Mouse (Mus musculus): ENCODE measurements around the gene Wwc1. TPM values are rescaled to one million over a fixed set of nuclear protein-coding genes. Genes with fewer than 3 reads are reported as not detected.

Wwc1 gene
- polyA plus RNA-seq, 1 experiment from 2014 or later = 5.0 TPM

DNA sequence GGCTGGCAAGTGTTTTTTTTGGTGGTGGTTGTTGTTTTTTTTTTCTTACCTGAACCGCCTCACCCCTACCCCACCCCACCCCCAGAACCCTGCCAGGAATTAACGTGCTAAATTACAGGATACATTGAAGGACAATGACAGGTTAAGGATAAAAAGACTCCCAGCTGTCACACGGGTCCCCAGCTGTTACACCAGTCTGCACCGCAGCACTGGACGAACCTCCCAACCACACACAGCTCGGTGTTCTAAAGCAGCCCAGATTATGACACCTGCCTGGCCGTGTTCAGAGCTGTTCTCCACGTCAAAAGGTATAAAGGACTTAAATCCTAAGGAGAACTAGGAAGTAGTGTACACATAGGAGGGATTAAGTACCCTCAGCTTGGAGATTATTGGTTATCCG, 88.0 kb downstream of the Wwc1 start:
- H3K36me3 ChIP-seq (ENCODE audit: control insufficient read depth, insufficient read depth, low read length) = no peaks in the 10 kb centered on the region
- H3K4me1 ChIP-seq (ENCODE audit: control insufficient read depth, insufficient read depth, low read length) = peaks cover 9% of the 10 kb centered on the region
- no peak for ATAC-seq (ENCODE audit: insufficient read depth, low FRiP score)
- no peaks in the 10 kb centered on the region for H3K27me3 ChIP-seq (ENCODE audit: control insufficient read depth, insufficient read depth, low read length)
- H3K27ac ChIP-seq (ENCODE audit: low read length) = no peak overlapping the region
- no peak overlapping the region for H3K4me2 ChIP-seq (ENCODE audit: low read depth, low read length)
- H3K4me3 ChIP-seq (replicated peaks; ENCODE audit: low read length) = no peak overlapping the region
- H3K9me3 ChIP-seq (replicated peaks; ENCODE audit: control insufficient read depth, low read length) = no peaks in the 10 kb centered on the region
- 55% methylated on average over 9 of the region's 9 CpGs for WGBS
- no peak overlapping the region for H3K9ac ChIP-seq (ENCODE audit: low read length)

DNA sequence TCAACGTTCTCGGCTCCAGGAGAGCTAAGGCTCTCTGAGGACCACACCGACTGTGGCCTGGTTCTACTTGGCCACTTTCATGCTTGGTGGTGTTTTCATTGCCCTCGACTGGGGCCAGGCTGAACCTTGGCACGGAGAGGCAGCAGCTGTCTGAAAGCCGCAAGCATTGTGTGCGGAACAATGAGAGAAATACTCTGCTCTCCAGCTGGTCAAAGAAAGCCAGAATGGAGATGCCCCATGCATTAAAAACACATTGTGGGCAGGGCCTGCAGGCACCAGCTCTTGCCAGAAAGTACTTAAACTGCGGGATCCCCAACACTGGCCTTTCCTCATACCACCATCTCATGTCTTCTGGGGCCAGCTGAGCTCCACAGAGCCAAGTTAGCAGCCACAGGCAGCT, 91.5 kb downstream of the Wwc1 start:
- no peak overlapping the region for H3K9ac ChIP-seq (ENCODE audit: low read length)
- H3K27me3 ChIP-seq (ENCODE audit: control insufficient read depth, insufficient read depth, low read length) = no peaks in the 10 kb centered on the region
- no peak overlapping the region for H3K27ac ChIP-seq (ENCODE audit: low read length)
- ATAC-seq (ENCODE audit: insufficient read depth, low FRiP score) = no peak
- no peaks in the 10 kb centered on the region for H3K36me3 ChIP-seq (ENCODE audit: control insufficient read depth, insufficient read depth, low read length)
- H3K9me3 ChIP-seq (replicated peaks; ENCODE audit: control insufficient read depth, low read length) = no peaks in the 10 kb centered on the region
- no peak overlapping the region for H3K4me3 ChIP-seq (replicated peaks; ENCODE audit: low read length)
- no peak overlapping the region for H3K4me2 ChIP-seq (ENCODE audit: low read depth, low read length)
- WGBS = 86% methylated on average over 8 of the region's 8 CpGs
- peaks cover 9% of the 10 kb centered on the region for H3K4me1 ChIP-seq (ENCODE audit: control insufficient read depth, insufficient read depth, low read length)

DNA sequence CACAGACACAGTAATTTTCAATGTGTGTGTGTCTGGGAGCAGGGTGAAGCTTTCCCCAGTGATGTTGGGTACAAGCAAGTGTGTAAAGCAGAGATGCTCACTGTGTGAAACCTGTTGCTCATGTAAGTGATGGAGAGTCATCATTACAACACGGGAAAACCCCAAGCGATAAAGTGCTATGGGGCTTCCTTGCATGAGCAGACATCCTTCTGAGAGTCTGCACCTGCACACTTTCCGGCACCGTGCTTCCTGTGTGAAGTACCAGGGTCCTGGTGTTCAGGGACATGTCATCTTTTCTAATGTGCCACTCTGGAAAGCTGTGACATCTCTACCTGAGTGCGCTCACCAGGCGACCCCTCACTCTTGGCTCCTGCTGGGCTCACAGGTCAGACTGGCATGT, 97.5 kb downstream of the Wwc1 start:
- Histone ChIP-seq H3K27me3 (ENCODE audit: control insufficient read depth, insufficient read depth, low read length) (no peaks in the 10 kb centered on the region), H3K4me1 (ENCODE audit: control insufficient read depth, insufficient read depth, low read length) (no peaks in the 10 kb centered on the region), H3K9ac (ENCODE audit: low read length) (no peak overlapping the region), H3K4me3 (replicated peaks; ENCODE audit: low read length) (no peak overlapping the region), H3K4me2 (ENCODE audit: low read depth, low read length) (no peak overlapping the region), H3K27ac (ENCODE audit: low read length) (no peak overlapping the region), H3K9me3 (replicated peaks; ENCODE audit: control insufficient read depth, low read length) (no peaks in the 10 kb centered on the region), H3K36me3 (ENCODE audit: control insufficient read depth, insufficient read depth, low read length) (no peaks in the 10 kb centered on the region)
- 92% methylated on average over 6 of the region's 6 CpGs for WGBS
- no peak for ATAC-seq (ENCODE audit: insufficient read depth, low FRiP score)

DNA sequence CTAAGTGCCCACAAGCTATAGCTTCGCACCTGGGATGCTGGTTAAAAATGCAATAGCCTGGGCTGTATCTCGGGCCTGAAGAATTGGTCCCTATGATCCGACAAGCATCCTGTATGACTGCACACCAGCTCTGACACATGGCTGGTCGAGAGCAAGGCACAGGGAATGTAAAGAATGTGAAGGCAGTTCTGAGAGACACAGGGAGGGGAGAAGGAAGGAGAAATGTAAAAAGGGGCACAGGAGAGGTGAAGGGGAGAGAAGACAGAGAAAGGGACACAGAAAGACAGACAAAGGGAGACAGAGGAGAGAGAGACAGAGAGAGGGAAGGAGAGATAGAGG, 101.8 kb downstream of the Wwc1 start:
- no peak overlapping the region for H3K9ac ChIP-seq (ENCODE audit: low read length)
- H3K27ac ChIP-seq (ENCODE audit: low read length) = no peak overlapping the region
- WGBS = 61% methylated on average over 4 of the region's 4 CpGs
- no peak for ATAC-seq (ENCODE audit: insufficient read depth, low FRiP score)
- no peaks in the 10 kb centered on the region for H3K36me3 ChIP-seq (ENCODE audit: control insufficient read depth, insufficient read depth, low read length)
- no peaks in the 10 kb centered on the region for H3K4me1 ChIP-seq (ENCODE audit: control insufficient read depth, insufficient read depth, low read length)
- no peak overlapping the region for H3K4me2 ChIP-seq (ENCODE audit: low read depth, low read length)
- no peaks in the 10 kb centered on the region for H3K27me3 ChIP-seq (ENCODE audit: control insufficient read depth, insufficient read depth, low read length)
- H3K4me3 ChIP-seq (replicated peaks; ENCODE audit: low read length) = no peak overlapping the region
- H3K9me3 ChIP-seq (replicated peaks; ENCODE audit: control insufficient read depth, low read length) = no peaks in the 10 kb centered on the region

DNA sequence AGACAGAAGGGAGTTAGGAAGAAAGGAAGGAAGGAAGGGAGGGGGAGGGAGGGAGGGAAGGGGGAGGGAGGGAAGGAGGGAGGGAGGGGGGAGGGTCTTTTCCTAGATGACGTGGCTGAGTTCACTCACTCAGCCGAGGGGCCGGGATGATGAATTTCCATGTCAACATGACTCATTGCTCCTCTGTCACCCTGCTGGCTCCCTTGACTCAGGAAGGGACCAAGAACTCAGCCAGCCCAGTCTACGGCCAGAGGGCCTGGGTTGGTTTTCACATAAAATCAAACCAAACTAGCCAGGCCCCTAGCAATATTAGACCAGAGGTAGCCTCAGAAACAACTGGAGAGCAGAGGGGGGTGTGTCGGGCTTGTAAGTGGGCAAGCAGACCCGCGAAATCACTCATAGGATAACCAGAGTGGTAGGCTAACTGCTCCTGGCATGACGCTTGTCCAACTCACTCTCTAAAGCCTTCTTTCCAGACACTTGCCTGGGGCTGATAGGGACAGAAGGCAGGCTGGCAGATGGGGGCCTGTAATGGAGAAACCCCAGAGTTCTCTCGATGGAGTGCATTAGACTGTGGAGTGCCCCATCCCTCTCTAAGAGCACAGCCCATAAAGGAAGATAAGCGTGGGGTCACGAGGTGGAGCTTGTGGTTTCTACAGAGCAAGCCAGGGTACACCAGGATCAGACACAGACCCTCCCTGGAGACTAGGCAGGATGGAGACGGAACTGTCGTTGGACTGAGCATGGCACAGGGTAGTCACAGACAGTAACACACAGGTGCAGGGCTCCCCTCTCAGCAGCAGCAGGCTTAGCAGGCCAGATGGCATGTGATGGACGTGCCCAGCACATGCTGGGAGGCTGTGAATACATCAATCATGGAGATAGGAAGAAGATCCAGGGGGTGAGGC, 102.4 kb downstream of the Wwc1 start:
- Histone ChIP-seq H3K27me3 (ENCODE audit: control insufficient read depth, insufficient read depth, low read length) (no peaks in the 10 kb centered on the region), H3K4me3 (replicated peaks; ENCODE audit: low read length) (no peak overlapping the region), H3K27ac (ENCODE audit: low read length) (no peak overlapping the region), H3K4me2 (ENCODE audit: low read depth, low read length) (no peak overlapping the region), H3K4me1 (ENCODE audit: control insufficient read depth, insufficient read depth, low read length) (no peaks in the 10 kb centered on the region), H3K36me3 (ENCODE audit: control insufficient read depth, insufficient read depth, low read length) (no peaks in the 10 kb centered on the region), H3K9me3 (replicated peaks; ENCODE audit: control insufficient read depth, low read length) (no peaks in the 10 kb centered on the region), H3K9ac (ENCODE audit: low read length) (no peak overlapping the region)
- no peak for ATAC-seq (ENCODE audit: insufficient read depth, low FRiP score)
- 52% methylated on average over 14 of the region's 14 CpGs for WGBS

DNA sequence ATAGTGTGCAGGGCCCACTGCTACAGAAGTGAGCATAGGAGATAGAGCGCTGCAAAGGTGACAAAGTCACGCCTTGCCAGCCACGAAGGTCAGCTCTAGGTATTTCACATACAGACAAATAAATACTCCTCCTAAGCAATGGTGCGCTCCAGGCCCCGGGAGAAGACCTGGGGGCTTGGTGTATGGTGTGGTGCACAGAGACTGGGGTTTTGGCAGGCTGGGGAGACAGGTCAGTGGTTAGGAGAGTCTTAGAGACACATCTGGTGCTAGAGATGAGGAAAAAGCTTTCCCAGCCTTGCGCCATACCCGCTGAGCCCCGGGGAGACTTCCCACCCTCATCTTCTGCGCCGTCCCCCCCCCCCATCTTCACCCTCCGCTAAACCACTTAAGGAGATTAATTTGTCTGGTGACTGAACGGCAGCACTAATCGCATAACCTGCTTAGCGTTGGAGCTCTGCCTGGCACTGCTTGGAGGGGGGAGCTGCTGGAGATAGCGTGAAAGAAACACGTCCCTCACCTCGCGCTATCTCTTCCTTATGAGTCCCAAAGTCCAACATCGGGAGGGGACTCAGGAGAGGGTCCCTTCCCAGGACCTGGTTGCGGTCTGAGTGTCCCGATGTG, 106.6 kb downstream of the Wwc1 start:
- Histone ChIP-seq H3K9me3 (replicated peaks; ENCODE audit: control insufficient read depth, low read length) (no peaks in the 10 kb centered on the region), H3K4me1 (ENCODE audit: control insufficient read depth, insufficient read depth, low read length) (no peaks in the 10 kb centered on the region), H3K27me3 (ENCODE audit: control insufficient read depth, insufficient read depth, low read length) (no peaks in the 10 kb centered on the region), H3K27ac (ENCODE audit: low read length) (no peak overlapping the region), H3K4me3 (replicated peaks; ENCODE audit: low read length) (no peak overlapping the region), H3K4me2 (ENCODE audit: low read depth, low read length) (no peak overlapping the region), H3K36me3 (ENCODE audit: control insufficient read depth, insufficient read depth, low read length) (no peaks in the 10 kb centered on the region), H3K9ac (ENCODE audit: low read length) (no peak overlapping the region)
- 36% methylated on average over 21 of the region's 21 CpGs for WGBS
- no peak for ATAC-seq (ENCODE audit: insufficient read depth, low FRiP score)

DNA sequence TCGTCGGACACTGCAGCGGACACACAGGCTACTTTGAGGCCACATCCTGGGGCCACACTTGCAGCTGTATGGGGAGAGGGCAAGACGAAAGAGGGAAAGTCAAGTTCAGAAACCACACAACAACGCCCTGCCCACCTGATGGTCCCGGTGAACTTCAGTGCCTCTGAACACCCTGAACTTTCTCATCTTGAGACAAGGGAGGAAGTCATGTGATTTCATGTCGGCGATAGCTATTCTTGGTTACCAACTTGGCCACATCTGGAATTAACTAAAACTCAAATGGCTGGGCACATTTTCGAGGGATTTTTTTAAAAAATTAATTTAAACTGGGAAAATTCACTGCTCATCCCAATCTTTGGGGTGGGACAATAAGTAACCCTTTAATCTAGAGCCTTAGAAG, 109.4 kb downstream of the Wwc1 start:
- ATAC-seq (ENCODE audit: insufficient read depth, low FRiP score) = no peak

DNA sequence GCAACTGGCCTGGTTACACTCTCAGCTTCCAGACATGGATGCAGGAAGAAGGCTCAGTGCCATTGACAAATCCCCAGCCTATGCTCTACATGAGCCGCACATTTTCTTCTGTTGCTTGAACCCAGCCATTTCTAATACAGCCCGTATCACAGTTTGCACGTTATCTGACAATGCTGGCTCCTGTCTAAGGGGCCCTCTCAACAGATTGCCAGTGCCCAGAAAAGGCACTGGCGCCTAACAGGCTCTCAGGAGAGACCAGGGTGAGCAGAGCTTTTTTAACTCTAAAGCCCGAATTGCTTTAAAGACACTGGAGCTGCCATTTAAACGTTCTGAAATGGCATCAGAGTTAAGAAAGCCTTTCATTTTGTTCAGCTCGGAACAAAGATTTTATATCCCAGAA, 114.2 kb downstream of the Wwc1 start:
- H3K9ac ChIP-seq (ENCODE audit: low read length) = no peak overlapping the region

More for the DNA sequence above, 109.4 kb downstream of the Wwc1 start:
- H3K4me3 ChIP-seq (replicated peaks; ENCODE audit: low read length) = no peak overlapping the region
- H3K9ac ChIP-seq (ENCODE audit: low read length) = no peak overlapping the region
- H3K9me3 ChIP-seq (replicated peaks; ENCODE audit: control insufficient read depth, low read length) = no peaks in the 10 kb centered on the region
- H3K27ac ChIP-seq (ENCODE audit: low read length) = no peak overlapping the region
- H3K36me3 ChIP-seq (ENCODE audit: control insufficient read depth, insufficient read depth, low read length) = no peaks in the 10 kb centered on the region
- H3K4me1 ChIP-seq (ENCODE audit: control insufficient read depth, insufficient read depth, low read length) = no peaks in the 10 kb centered on the region
- H3K27me3 ChIP-seq (ENCODE audit: control insufficient read depth, insufficient read depth, low read length) = no peaks in the 10 kb centered on the region
- WGBS = 87% methylated on average over 9 of the region's 9 CpGs
- H3K4me2 ChIP-seq (ENCODE audit: low read depth, low read length) = no peak overlapping the region

DNA sequence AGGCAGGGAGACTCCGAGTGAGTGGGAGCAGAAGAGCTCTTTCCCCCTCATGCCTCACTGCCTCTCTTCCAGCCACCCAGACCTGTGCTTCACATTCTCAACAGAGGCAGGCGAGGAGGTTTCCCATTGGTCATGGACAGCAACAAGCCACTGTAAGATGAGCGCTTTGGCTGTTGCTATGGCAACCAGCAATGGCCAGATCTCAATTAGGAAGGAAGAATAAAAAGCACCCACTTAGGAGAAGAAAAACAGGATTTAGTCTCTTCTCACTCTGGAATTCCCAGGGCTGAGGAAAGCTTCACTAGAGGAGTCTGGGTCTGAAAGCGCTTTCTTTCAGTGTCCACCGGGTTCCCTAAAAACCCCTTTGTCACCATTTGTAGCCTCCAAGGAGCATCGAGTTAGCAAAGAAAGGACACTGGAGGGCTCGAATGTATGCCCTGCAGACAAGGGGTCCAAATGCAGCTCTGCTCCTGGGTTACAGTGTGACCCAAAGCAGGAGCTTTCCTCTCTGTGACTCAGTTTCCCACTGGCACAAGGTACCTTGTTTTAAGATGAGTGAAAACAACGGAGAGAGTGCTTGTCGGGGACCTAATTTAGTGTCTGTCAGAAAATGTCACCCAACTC, 115.2 kb downstream of the Wwc1 start:
- H3K27ac ChIP-seq (ENCODE audit: low read length) = no peak overlapping the region
- no peaks in the 10 kb centered on the region for H3K27me3 ChIP-seq (ENCODE audit: control insufficient read depth, insufficient read depth, low read length)
- ATAC-seq (ENCODE audit: insufficient read depth, low FRiP score) = 0 out of 2 replicates have a peak, but pooled peaks have one; percentile 37
- 0 out of 2 replicates have a peak, but pooled peaks cover 4% of the 10 kb centered on the region for H3K4me1 ChIP-seq (ENCODE audit: control insufficient read depth, insufficient read depth, low read length)
- no peak overlapping the region for H3K4me2 ChIP-seq (ENCODE audit: low read depth, low read length)
- WGBS = 45% methylated on average over 9 of the region's 9 CpGs
- no peaks in the 10 kb centered on the region for H3K9me3 ChIP-seq (replicated peaks; ENCODE audit: control insufficient read depth, low read length)
- no peak overlapping the region for H3K4me3 ChIP-seq (replicated peaks; ENCODE audit: low read length)
- H3K36me3 ChIP-seq (ENCODE audit: control insufficient read depth, insufficient read depth, low read length) = no peaks in the 10 kb centered on the region
- no peak overlapping the region for H3K9ac ChIP-seq (ENCODE audit: low read length)

More for the DNA sequence above, 114.2 kb downstream of the Wwc1 start:
- Histone ChIP-seq H3K27me3 (ENCODE audit: control insufficient read depth, insufficient read depth, low read length) (no peaks in the 10 kb centered on the region), H3K4me1 (ENCODE audit: control insufficient read depth, insufficient read depth, low read length) (0 out of 2 replicates have a peak, but pooled peaks cover 4% of the 10 kb centered on the region), H3K4me3 (replicated peaks; ENCODE audit: low read length) (no peak overlapping the region), H3K4me2 (ENCODE audit: low read depth, low read length) (no peak overlapping the region), H3K36me3 (ENCODE audit: control insufficient read depth, insufficient read depth, low read length) (no peaks in the 10 kb centered on the region), H3K27ac (ENCODE audit: low read length) (no peak overlapping the region), H3K9me3 (replicated peaks; ENCODE audit: control insufficient read depth, low read length) (no peaks in the 10 kb centered on the region)
- WGBS = 74% methylated on average over 7 of the region's 7 CpGs
- no peak for ATAC-seq (ENCODE audit: insufficient read depth, low FRiP score)
